Mouse (Mus musculus): ENCODE data around the gene Macrod2.

DNA sequence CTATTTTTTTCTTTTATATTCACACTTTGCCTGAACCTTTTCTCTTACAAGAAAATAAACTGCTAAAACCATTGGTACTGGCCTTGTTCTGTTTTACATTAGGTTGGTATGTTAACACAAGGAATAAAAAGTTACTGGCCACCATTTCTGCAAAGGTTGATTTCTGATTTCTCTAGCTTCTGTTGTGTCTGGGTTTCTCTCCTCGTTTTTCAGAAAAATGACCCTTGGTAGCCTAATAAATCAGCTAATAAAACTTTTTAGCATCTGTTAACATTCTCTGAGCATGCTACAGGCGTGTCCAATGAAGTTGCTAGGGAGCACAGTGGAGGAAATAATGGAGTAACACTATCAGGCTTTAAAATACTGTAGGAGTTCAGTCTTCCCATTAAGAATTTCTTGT is 1161.6 kb downstream of the Macrod2 start:
- TF ChIP-seq CTCF (IDR thresholded peaks at IDR 0.05; ENCODE audit: borderline replicate concordance, insufficient read depth, low read depth, low read length) (no peak), POLR2A (IDR thresholded peaks at IDR 0.05; ENCODE audit: borderline replicate concordance, insufficient read depth, low read length) (no peak)

Measured in cerebellum, adult 2 months (tissue).